Mouse (Mus musculus) A20 (cell line): ENCODE results near the gene Slc25a11.

ENCODE experiments used
- DNase-seq: peaks from one replicate; pipeline ENCODE4 v3.0.0-alpha.2; 2011; ENCODE audit warnings: low read depth, low spot score

Gene Slc25a11

DNA sequence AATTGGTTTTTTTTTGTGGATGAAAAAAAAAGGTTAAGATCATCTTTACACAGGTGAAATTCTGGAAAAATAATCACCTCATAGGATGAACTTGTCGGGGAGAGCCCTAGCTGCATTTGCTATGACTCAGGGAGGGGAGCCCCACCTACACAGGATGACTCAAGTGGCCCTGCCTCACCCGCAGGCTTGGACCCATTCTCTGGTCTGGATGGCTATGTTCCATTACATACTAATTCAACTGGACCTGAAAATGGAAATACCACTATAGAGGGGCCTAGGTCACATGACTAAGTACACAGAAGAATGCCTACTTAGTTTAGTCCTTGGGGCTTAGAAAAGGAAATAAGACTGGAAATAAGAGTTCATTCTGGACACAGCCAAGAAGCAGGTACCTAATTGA is 4.1 kb upstream of the Slc25a11 start:
- DNase-seq: peak; percentile 47

DNA sequence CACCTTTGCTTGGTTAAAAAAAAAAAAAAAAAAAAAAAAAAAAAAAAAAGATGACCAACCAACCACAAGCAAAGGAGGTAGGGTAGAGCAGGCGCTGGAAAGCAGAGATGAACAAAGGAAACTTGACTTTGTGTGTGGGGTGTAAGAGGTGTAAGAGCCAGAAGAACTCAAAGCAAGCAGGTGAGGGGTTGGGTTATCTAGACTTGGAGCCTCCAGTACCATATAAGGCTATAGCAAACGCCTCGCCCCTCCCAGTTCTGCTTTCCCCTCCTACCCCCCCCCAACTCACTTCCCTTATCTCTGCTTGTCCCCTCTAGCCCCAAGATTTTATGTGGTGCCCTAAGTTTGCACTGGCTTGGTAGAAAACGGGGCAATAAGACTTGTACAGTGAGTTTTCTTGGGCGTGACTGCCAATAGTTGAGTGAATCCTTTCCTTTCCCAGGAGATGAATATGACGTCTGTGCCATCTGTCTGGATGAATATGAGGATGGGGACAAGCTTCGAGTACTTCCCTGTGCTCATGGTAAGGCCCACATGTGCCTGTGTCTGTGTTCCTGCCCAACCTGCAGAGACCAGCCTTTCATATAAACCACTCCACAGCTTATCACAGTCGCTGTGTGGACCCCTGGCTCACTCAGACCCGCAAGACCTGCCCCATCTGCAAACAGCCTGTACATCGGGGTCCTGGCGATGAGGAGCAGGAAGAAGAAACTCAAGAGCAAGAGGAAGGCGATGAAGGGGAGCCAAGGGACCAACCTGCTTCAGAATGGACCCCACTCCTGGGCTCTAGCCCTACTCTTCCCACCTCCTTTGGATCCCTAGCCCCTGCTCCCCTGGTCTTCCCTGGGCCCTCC is 3.3 kb upstream of the Slc25a11 start:
- DNase-seq: peak; percentile 91

DNA sequence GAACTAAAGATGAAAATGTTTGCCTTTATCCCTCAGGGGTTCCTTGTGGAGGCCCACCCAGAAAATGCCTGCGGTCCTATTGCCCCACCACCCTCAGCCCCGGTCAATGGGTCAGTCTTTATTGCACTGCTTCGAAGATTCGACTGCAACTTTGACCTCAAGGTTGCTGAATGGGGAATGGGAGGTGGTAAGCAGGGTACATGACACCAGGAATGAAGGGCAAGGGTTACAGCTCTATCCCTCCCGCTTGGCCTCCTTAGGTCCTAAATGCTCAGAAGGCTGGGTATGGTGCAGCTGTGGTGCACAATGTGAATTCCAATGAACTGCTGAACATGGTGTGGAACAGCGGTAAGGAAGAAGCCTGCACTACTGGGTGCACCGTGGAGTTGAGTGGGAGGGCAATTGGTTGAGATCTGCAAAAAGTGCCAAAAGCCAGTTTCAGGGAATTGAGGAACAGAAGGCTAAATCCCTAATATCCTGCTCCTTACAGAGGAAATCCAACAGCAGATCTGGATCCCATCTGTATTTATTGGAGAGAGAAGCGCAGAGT is 2.0 kb upstream of the Slc25a11 start:
- no peak for DNase-seq

DNA sequence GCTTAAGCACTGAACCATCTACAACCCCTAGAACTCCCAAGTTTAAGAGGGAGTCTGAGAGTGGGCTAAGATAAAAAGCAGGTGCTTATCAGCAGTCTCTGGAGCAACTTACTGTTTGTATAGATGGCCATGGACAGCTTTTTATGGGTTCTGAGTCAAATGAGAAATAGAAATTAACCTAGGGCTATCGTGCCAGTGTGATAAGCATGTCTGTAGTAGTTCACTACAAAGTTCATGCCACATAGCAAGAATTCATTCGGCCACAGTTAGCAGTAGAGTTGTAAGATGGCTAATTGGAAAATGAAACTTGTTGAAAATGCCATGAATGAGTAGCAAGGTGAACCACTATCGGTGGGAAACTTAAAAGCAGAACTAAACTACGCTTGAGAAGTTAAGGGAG is 1.2 kb upstream of the Slc25a11 start:
- peak; percentile 76 for DNase-seq

DNA sequence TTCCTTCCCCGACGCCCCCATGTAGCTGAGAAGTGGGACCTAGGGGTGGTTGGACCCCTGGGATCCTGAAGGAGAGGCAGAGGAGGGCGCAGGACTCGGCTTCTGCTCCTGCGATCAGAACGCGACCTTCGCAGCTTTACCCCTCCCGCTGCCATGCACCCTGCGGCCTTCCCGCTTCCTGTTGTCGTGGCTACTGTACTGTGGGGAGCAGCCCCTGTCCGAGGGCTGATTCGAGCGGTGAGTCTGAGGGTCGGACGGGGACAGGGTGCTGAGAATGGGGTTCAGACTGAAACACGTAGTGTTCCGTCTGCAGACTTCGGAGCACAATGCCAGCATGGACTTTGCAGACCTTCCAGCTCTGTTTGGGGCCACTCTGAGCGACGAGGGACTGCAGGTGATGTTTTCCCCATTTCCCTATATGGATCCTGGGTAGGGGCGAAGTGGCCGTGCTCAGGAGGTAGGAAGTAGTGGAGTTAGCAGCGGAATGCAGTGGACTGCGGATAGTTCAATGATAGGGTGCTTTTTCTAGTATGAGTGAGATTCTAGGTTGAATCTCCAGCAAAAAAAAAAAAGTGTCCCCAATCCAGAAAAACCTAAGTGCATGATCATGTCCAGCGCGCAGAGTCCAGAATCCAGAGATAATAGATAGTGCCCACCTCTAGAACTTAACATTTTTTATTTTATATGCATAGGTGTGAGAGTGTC is 589 bp upstream of the Slc25a11 start:
- DNase-seq: no peak

DNA sequence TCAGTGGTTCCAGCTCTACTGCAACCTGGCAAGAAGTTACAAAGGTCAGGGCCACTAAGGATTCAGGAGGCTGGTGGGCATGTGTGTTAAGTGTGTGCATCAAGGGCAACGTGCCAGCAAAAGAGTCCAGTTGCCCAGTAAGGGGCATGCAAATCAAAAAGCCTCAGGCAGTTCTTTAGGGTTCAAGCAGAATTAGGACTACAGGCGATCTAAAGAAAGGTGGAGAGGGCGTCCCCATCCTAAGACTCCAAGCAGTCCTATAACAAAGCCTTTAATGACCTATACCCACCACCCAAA is 1.1 kb downstream of the Slc25a11 start:
- DNase-seq: no peak

DNA sequence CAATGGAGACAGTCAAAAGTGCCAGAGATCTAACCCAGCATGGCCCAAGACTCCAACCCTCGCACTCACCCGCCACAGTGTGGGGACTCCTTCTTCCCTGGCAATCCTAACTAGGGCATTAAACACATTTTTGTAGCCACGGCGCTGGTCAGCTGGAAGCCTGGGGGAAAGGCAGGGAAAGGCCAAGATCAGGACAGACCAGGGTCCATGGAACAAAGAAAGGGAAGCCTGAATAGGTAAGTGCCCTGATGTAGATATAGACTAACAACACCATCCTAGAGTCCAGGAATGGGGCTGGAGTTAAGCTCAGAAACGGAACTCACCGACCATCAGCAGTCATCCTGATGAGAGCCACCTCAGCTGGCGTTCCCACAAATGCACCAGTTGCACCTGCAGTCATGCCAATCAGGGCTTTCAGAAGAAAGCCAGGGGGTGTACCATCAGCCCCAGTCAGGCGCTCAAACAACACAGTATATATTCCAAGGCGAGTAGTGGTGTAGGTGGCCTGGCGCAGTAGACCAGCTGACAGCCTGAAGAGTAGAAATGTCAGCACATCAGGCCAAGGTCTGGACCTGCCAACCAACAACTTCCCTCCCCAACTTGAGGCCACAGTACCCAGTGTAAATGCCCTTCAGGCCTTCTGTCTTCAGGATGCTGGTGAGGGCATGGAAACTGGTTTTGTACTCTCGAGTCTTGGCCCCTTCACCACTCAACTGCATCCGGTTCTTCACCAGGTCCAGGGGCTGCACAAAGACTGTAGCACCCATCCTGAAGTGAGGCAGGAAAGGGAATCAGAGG is 1.6 kb downstream of the Slc25a11 start:
- no peak for DNase-seq

DNA sequence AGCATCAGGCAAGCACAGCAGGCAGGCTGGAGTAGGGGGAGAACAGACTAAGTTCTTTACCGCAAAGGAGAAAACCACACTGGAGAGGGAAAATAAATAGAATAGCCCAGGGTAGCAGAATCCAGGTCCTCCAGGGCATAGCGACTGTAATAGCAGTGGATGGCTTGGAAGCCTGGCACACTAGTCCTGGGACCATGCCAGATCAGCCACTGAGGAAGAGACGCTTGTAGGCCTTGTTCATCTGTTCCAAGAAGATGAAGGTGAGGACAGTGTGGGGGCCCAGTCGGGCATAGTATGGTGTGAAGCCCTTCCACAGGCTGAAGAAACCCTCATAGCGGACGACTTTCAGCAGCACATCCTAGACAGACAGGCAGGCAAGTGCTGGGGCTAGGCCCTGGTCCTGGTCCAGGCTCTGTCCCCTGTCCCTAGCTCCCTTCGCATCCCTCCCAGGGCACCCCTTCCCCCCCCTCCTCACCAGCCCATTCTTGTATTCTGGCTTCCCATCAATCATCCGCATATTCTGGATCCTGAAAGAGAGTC is 2.6 kb downstream of the Slc25a11 start:
- no peak for DNase-seq

DNA sequence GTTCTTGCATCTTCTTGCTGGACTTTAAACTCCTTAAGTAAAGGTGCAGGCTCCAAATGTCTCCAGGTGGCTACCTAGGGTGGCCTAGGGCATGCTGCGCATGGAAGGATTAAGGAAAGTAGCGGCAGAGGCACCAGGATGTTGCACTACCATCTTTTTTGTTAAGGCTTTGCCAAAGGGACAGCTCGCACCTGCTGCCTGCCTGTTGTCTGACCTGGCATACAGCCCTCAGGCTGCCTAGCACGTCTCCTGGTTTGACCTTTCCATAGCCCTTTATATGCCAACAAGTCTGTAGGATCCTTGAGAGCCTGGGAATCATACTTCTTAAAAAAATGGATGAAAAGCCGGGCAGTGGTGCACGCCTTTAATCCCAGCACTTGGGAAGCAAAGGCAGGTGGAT is 4.2 kb downstream of the Slc25a11 start:
- no peak for DNase-seq

DNA sequence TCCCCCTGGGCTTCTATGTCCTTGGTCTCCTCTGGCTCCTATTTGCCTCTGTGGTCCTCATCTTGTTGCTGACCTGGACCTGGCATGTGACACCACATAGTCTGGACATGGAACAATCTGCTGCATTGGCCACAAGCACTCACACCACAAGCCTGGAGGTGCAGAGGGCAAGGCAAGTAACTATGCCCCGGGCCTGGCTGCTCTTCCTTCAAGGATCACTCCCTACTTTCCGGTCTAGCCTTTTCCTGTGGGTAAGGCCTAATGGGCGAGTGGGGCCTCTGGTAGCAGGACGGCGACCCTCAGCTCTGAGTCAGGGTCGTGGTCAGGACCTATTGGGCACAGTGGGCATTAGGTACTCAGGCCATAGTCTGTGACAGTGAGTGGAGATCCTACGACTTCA is 6.0 kb downstream of the Slc25a11 start:
- no peak for DNase-seq

DNA sequence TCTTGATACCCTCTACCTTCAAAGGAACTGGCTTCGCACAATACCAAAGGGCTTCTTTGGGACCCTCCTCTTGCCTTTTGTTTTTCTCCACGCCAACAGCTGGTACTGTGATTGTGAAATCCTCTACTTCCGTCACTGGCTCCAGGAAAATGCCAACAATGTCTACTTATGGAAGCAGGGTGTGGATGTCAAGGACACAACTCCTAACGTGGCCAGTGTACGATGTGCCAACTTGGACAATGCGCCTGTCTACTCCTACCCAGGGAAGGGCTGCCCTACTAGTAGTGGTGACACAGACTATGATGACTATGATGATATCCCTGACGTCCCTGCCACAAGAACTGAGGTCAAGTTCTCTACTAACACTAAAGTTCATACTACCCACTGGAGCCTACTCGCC is 7.3 kb downstream of the Slc25a11 start:
- no peak for DNase-seq

DNA sequence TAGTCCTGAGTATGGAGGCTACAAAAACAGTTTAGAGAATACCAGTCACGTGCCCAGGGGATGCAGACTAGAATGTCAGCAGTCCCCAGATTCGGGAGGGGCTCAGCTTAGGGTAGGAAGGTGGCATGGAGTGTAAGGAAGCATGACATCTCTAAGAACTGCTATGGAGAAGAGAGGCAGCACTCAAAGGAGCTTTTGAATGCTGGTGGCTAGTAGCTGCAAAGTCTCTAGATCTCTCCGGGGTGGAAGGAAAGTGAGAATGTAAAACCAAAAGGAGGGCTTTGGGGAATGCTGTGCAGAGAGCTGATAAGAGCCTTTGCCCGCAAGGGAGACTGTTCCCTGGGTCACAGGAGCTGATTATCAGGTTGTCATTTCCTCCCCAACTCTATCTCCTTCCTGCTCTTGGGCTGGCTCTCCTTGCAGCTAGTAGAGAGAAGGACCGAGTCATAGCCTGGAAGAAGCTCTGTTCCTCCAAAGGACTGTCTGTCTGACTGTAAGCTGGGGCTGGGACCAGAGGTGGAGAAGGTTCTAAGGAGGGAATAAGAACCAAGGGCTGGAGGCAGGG is 8.5 kb downstream of the Slc25a11 start, which contains the start of gene Gp1ba:
TSS of gene Gp1ba (plus strand) at position 409 of the 565 bp plus-strand sequence.
- DNase-seq: no peak

DNA sequence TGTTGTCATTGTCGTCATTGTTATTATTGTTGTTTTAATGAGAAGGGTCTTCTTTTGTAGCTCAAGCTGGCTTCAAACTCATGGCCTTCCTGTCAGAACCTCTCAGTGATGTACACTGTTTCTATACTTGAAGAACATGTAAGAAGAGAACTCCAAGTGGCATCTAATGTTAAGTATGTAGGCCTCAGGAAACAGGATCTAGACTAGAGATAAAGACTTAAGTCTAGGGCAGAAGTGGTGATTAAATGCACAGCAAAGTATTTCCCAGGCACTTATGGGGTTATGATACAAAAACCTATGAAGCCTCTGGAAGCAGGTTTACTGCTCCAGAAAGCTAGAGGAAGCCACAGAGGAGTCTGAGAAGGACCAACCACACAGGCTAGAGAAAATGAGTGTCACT is 9.0 kb downstream of the Slc25a11 start:
- DNase-seq: no peak

DNA sequence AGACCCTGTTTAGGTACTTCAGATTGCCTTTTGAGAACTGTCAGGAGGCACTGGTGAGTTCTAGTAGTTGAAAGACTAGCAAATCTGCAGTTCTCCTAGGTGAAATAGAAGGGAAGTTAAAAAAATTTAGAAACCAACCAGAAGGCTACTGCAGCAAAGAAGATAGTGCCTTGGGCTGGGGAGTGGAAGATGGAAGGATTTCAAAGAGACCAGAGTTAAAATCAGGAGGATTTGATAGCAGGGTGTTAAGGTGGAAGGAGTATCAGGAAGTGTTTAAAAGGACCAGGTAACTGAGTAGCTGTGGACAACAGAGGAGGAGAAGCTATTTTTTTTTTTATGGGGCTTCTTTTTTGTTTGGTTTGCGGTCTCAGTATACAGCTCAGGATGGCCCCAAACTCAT is 9.5 kb downstream of the Slc25a11 start:
- DNase-seq: no peak

DNA sequence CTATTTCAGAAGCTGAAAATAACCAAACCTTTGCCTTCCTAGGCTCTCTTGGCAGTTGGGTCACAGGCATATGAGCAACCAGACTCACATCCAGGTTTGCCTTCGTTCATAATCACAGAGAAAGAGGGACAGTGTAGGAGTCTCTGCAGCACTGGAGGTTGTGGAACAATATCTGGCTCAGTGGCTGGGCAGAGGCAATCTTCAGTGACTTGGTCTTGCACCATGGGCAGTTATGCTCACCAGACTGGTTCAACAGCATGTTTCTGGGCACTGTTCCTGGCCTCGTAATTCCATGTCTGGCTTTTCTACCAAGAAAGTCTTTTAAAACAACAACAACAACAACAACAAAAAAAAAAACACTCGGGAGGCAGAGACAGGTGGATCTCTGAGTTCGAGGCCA is 11.7 kb downstream of the Slc25a11 start:
- DNase-seq: no peak

DNA sequence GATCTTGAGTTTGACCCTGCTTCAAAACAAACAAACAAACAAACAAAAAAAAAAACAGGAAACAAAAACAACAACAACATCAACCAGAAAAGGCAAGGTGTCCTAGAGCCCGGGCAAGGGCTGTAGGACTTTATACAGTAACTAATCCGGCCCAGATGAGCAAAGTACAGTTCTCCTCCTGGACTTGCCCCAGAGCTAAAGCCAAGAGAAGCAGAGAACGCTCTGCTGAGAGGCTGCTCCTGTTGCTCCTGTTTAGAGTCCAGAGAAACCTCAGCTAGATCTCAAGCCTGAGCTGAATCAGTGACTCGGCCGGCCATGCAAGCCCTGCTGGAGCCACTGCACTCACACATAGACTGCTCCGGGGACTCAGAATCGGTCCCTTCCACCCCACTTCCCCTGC is 17.1 kb downstream of the Slc25a11 start:
- DNase-seq: no peak

DNA sequence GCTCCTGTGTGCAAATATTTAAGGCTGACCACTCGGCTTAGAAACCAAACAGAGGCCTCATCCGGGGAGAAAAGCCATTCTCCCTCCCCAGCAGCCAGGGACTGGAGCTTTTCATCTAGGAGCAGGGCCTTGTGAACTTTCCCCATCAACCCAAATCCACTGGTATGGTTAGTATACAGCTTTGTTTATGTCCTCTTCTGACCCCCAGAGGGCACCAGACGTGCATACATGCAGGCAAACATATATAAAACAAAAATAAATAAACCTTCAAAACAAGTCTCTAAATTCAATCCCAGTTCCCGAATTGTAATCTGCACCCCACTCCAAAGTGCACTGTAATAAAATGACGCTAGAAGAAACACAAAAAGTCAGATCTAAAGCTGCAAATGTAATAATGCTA is 17.7 kb downstream of the Slc25a11 start:
- peak; percentile 72 for DNase-seq

DNA sequence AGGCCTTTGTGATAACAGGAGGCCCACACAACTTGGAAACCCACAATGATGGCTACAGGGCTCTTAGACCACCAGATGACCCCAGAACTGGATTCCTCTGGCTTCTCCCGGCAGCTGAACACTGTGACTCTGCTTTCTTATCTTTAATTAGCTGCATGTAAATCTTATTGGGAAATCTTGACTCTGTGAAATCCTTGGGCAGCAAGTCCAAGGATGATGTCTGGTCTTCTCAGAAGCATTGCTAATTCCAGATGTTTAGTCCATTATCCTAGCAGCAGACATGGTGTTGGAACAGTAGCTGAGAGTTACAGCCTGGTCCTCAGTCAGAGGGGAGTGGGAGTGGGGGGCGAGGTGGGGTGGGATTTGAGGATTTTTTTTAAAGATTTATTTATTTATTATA is 18.8 kb downstream of the Slc25a11 start:
- no peak for DNase-seq

DNA sequence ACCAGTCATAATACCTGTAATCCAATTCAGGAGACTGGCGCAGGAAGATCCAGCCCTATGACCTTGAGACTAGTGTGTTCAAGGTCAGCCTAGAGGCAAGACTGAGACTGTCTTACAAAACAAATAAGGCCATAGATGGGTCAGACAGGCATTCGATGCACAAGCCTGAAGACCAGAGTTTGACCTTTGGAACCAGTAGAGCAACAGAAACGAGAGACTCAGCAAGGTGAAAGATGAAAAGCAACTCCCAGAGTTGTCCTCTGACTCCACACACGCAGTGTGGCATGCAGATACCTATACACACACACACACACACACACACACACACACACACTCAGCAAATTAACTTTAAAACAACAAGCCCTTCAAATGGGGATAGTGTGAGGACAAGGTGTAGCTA is 20.4 kb downstream of the Slc25a11 start:
- DNase-seq: no peak

DNA sequence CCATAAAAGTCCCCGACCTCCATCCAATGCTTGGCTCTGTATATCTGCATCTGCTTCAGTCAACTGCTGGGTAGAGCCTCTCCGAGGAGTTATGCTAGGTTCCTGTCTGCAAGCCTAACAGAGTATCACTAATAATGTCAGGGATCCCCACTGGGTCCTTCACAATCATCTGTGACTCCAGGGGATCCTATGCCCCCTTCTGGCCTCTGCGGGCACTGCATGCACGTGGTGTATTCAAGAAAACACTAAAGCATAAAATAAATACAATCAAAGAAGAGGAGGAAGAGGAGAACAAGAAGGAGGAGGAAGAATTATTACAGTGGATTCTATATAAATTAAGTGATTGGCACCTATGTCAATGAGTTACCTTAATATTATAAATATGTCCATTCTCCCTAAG is 21.8 kb downstream of the Slc25a11 start:
- peak; percentile 77 for DNase-seq

DNA sequence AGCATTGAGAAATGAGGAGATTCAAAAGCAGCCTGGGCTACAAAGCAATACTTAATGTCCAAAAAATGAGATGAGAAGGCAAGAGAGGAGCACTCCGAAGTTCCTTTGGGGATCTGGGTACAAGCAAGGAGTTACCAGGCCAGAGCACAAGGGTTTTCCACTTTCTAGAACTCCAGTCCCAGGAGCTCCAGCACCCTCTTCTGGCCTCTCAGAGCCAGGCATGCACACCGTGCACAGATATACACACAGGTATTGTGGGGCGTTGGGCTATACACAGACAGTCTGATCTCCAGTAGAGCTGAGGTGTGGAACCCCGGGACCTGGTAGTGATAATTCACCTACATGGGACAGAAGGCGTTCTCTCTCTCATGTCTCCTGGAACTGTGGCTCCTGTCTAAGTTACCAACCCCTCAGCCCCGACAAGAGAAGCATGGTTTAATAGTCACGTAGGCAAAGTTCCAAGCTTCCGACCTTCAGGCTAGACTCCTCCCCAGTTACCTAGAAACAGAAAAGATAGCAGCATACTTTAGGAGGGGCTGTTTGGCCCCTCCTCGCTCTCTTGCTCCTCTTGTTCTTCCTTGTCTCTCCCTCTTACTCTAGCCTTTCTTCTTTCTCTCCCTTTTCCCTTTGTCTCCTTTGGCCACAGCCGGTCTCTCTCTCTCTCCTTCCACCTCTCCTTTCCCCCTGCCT is 24.1 kb downstream of the Slc25a11 start:
- peak; percentile 34 for DNase-seq
